Mouse (Mus musculus): ENCODE results near the gene Thoc6.
A peak's percentile ranks its signal among the peaks of the same experiment; 100 is the strongest.

The Thoc6 gene

GRCm38 (mm10) chr17:23676473-23677031 is 2.9 kb upstream of the Thoc6 start:
- peak; percentile 70 for DNase-seq

GRCm38 (mm10) chr17:23675564-23676281 is 2.0 kb upstream of the Thoc6 start:
- DNase-seq, result peak; percentile 65

GRCm38 (mm10) chr17:23675127-23675526 is 1.4 kb upstream of the Thoc6 start:
- peak; percentile 66 for DNase-seq

DNA sequence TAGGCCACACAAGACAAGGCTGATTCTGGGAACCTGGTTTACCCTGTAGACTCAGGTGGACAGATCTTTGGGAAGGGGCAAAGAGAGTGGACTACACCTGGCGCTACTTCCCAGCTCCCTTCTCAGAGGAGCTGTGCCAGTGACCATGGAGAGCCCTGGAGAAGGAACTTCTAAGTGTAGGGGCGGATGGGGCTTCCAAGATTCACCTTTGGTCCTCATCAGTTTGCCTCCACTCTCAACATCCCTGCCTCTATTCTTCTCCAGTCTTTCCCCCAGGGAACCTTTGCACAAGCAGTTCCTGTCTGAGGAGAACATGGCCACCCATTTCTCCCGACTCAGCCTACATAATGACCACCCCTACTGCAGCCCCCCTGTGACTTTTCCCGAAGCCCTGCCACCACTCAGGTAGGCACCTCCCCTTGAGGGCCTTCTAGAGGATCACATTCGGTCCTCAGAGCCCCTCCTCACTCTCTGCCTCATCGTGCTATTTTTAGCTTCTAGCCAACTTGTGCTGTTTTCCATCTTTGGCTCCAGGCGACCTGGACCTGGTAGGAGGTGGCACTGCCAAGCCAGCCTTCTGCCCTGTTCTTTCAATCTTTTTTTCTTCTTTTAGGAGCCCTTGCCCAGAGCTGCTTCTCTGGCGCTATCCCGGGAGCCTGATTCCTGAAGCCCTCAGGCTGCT is 730 bp upstream of the Thoc6 start:
- DNase-seq, result no peak

DNA sequence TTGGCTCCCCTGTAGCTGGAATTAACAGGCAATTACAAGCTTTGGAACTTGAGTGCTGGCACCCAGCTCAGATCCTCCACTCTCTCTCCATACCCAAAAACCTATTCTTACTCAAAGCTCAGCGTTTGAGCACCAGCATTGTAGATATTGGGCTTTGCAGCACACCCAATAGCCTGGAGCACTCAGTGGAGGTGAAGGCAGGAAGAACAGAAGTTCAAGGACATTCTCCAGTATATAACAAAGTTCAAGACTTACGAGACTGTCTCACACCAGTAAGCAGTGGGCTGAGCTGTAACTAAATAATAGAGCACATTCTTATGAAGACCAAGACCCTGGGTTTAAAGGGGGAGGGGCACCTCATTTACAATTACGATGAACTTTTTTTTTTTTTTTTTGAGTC is 921 bp downstream of the Thoc6 start:
- no peak for DNase-seq

GRCm38 (mm10) chr17:23671519-23671918 is 2.2 kb downstream of the Thoc6 start:
- no peak for DNase-seq

GRCm38 (mm10) chr17:23670516-23671074 is 3.1 kb downstream of the Thoc6 start:
- no peak for DNase-seq

- DNase-seq, result no peak
These were observed 8.2 kb downstream of the Thoc6 start for GRCm38 (mm10) chr17:23665511-23665910.

GRCm38 (mm10) chr17:23664556-23665021 is 9.1 kb downstream of the Thoc6 start:
- no peak for DNase-seq

DNA sequence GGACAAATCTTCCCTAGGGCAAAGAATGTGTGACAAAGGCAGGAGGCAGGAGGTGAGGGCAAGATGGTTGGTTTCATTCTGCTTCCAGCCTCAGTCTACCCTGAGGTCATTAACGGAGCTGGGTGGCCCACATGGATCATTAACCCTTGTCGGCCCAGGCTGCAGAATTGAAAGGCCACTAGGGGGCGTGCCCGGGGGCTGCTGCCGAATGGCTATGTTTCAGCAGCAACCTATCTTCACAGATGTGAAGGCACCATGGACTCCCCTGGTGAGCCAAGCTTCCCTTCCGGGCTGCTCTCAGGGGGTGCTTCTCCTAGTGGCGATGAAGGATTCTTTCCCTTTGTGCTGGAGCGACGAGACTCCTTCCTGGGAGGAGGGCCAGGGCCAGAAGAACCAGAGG is 12.2 kb downstream of the Thoc6 start:
- DNase-seq, result no peak

DNA sequence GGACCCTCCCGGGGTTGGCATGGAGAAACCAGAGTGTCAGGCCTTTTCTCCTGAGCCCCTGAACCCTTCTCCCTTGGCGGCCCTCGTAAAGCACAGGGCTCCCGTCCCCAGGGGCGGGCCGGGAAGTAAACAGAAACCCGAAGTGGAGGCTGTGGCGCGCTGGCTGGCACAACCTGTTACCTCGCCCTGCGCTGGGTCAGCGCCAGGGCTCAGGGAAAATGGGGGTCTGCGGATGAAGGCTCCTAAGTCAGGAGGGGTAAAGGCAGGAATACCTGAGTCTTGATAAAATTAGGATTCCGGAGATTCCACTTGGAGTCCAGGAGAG is 12.8 kb downstream of the Thoc6 start:
- DNase-seq, result no peak

GRCm38 (mm10) chr17:23660117-23660875 is 13.4 kb downstream of the Thoc6 start, which contains the start of gene Bicdl2:
Bicdl2 (plus strand) TSS chr17:23660506.
- DNase-seq, result peak; percentile 85

DNA sequence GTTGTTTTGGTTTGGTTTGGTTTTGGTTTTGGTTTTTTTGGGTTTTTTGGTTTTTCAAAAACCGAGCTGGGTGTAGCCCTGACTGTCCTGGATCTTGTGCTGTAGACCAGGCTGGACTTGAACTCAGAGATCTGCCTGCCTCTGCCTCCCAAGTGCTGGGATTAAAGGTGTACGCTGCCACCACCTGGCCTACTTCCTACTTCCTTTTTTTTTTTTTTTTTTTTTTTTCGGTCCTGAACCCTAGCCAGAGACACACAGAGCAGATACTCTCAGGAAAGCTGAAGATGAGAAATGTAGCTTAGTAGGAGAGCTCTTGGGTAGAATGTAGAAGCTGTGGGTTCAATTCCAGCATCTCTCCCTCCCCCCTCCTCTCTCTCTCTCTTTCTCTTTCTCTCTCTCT is 15.2 kb downstream of the Thoc6 start:
- no peak for DNase-seq

- no peak for DNase-seq
These were observed 19.3 kb downstream of the Thoc6 start for GRCm38 (mm10) chr17:23654410-23654809.

DNA sequence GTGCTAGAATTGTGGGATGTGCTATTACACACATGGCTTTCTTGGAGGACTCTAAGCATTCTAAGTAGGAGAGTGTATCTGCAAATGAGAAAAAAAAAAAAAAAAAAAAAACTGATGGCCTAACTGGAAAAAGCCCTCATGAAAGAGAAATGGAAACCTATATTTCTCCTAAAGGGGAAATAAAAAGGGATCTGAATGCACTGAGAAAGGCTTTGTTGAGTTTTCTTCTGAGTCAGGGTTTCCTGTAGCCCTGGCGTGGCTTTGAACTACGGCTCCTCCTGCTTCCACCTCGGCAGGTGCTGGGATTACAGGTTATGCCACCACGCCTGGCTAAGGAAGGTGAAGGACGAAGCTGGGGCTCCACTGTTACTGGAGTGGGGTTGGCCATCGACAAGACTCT is 19.7 kb downstream of the Thoc6 start:
- no peak for DNase-seq

DNA sequence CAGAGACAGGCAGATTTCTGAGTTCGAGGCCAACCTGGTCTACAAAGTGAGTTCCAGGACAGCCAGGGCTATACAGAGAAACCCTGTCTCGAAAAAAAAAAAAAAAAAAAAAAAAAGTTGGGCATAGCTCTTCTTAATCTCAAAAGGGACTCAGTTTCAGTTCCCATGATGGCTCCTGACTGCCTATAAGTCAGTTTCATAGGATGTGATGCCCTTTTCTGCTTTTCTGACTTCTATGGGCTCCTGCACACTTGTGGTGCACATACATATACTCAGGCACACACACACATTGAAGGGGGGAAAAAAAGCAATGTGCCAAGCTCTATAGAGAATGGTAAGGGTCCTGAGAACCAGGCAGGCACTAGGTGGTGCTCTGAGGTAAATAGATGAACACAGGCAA is 20.4 kb downstream of the Thoc6 start:
- DNase-seq, result no peak

DNA sequence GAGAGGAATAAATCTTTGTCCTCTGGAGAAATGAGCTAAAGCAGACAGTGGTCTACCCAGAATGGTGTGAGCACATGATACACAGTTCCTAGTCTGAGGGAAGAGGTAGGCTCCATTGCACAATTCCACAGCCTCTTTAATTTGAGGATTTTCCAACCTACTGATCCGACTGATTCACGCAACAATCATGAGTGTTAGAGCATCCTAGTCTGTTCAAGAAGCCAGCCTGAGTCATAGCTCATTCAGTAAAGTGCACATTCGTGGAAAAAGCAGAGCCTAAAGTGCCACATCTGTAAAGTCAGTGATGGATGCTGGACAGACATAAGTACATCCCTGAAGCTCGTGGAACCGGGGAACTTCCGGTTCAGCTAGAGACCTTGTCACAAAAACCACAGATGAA is 22.3 kb downstream of the Thoc6 start:
- DNase-seq, result no peak

GRCm38 (mm10) chr17:23645894-23646293 is 27.8 kb downstream of the Thoc6 start:
- DNase-seq, result no peak

DNA sequence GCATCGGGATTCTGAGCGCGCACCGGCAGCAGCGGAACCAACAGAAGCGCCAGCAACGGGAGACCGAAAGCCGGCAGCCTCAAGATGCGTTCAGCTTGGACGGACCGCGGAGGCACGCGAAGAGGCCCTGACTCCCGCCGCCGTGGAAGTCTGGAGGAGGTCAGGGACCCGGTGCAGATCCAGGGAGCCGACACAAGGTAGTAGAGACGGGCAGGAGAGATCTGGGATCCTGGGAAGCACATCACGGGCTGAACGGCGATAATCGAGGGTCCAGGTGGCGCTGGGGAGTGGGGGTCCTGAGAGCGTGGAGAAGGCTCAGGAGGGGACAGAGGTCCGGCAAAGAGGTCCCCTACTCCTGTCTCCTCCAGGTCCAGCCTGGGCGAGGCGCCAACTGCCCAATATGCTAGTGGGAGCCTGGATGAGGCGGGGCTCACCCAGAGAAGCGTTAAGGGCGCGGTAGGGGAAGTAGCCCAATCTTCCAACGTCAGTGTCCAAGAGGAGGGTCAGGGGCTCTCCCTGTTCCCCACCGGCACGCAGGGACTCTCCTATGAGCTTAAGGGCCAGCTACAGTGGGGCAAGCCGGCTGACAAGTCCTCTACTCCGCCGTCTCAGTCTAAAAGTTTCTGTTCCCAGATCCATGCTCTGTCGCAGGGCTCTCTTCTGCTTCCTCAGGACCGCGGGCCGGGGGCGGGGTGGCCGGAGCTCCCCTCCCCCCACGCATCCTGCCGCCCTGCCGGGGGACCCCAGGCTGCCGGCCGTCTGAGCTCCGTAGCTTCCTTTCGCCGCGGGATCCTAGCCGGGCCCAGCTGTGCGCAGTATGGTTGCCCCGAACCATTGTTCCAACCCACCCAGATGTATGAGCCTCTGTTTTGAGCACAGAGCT is 28.8 kb downstream of the Thoc6 start, which contains the start of gene Mmp25:
TSS of gene Mmp25 (minus strand) at position 665 of the 883 bp plus-strand sequence.
- DNase-seq, result peak; percentile 58

DNA sequence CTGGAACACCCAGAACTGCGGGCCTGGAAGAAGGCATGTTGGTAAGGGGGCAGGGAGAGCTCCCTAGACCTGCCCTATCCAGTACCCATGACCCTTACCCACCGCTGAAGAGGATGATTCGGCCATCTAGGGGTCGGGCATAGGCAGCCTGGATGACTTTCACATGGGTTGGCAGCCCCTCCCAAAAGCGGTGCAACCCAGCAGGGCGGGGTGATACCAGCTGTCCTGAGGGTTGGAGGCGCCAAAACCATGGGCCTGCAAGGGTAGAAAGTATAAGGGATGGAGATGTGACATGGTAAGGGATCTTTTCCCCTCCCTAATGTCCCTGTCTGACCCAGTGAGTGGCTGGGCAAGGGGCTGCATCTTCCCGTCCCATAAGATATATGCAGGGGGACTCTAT is 42.4 kb downstream of the Thoc6 start:
- DNase-seq, result no peak

GRCm38 (mm10) chr17:23630195-23631020 is 43.3 kb downstream of the Thoc6 start:
- DNase-seq, result peak; percentile 88

All from kidney, postnatal 10 days (tissue).